Mouse (Mus musculus): ENCODE data around the gene Mfsd14a.

GRCm38 (mm10) chr3:116646387-116646786 lies 16.1 kb downstream of the Mfsd14a start:
- TF ChIP-seq ZNF384 (IDR thresholded peaks at IDR 0.05; ENCODE audit: low read depth, low read length) (no peak), CHD2 (IDR thresholded peaks at IDR 0.05; ENCODE audit: low read depth, low read length) (no peak), MAFK (IDR thresholded peaks at IDR 0.05; ENCODE audit: insufficient read depth, low read depth, low read length) (no peak)
